ENCODE assay signal across 8 mouse cellular contexts in the genomic region with DNA sequence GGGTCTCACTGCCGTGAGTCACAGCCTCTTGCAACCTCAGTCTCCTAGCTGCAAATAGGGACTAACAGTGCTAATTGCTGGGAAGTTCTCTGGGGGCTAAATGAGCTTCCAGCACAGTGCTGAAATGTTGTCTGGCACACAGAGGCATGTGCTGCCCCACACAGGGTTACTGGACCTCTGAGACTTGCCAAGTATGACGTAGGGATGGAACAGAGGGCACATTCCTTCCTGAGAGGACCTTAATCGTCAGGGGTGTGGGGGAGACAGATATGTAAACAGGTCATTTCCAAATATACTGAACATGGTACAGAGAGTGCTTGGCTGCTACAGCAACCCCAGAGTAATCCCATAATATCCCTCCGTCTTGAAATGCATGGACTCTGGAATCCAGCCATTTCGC. TPM values are rescaled to one million over a fixed set of nuclear protein-coding genes. Genes with fewer than 3 reads are reported as not detected.
DNase-seq lines count a peak whose midpoint lies in the region; ATAC-seq and TF ChIP-seq lines count a peak whose summit lies in the region.

No protein-coding gene starts in this region.

- peak overlapping the region; percentile 97 for H3K27ac ChIP-seq in heart, embryonic 16.5 days (ENCODE audit: low read length)
- no peak overlapping the region for H3K27ac ChIP-seq in lung, embryonic 14.5 days (ENCODE audit: low read depth)
- no peak overlapping the region for H3K27ac ChIP-seq in hindbrain, embryonic 10.5 days

- peaks cover 38% of the 10 kb centered on the region for H3K4me1 ChIP-seq in heart, embryonic 16.5 days (ENCODE audit: control insufficient read depth, insufficient read depth, low read length)
- H3K4me1 ChIP-seq in lung, embryonic 14.5 days (ENCODE audit: insufficient read depth), result peaks cover 4% of the 10 kb centered on the region
- peaks cover 6% of the 10 kb centered on the region for H3K4me1 ChIP-seq in hindbrain, embryonic 10.5 days (replicated peaks)

- no peak overlapping the region for H3K4me2 ChIP-seq in heart, embryonic 16.5 days (ENCODE audit: low read depth, low read length)
- no peak overlapping the region for H3K4me2 ChIP-seq in lung, embryonic 14.5 days

- H3K36me3 ChIP-seq in heart, embryonic 16.5 days (ENCODE audit: control insufficient read depth, insufficient read depth), result no peaks in the 10 kb centered on the region
- H3K36me3 ChIP-seq in lung, embryonic 14.5 days (ENCODE audit: insufficient read depth), result no peaks in the 10 kb centered on the region
- no peaks in the 10 kb centered on the region for H3K36me3 ChIP-seq in hindbrain, embryonic 10.5 days

- peak; percentile 36 for DNase-seq in gastrocnemius, adult 18-20 months (ENCODE audit: low spot score)
- DNase-seq in gastrocnemius, adult 8-10 months (ENCODE audit: low spot score in 2 of 2), result no peak
- peak; percentile 87 for DNase-seq in Muller cell, postnatal 12 days (ENCODE audit: inconsistent ontology term)
- peak; percentile 53 for DNase-seq in lung, embryonic 14.5 days
- no peak for DNase-seq in hindbrain, embryonic 10.5 days (ENCODE audit: low spot score)
- no peak for DNase-seq in layer of hippocampus, postnatal 25 days (ENCODE audit: extremely low spot score in 1 of 2, low spot score in 1 of 2)
- no peak for DNase-seq in thymus, postnatal 10 days (ENCODE audit: low spot score in 2 of 2)

- WGBS in heart, embryonic 16.5 days, result 25% methylated on average over 5 of the region's 5 CpGs
- WGBS in lung, embryonic 14.5 days, result 50% methylated on average over 5 of the region's 5 CpGs
- WGBS in hindbrain, embryonic 10.5 days, result 82% methylated on average over 5 of the region's 5 CpGs

- H3K9me3 ChIP-seq in heart, embryonic 16.5 days (replicated peaks; ENCODE audit: control insufficient read depth, low read length), result no peaks in the 10 kb centered on the region
- no peaks in the 10 kb centered on the region for H3K9me3 ChIP-seq in lung, embryonic 14.5 days (ENCODE audit: low read depth, low read length)
- no peaks in the 10 kb centered on the region for H3K9me3 ChIP-seq in hindbrain, embryonic 10.5 days

- ATAC-seq in heart, embryonic 16.5 days (replicated peaks; ENCODE audit: extremely low read depth, insufficient read depth, low FRiP score), result peak; percentile 90
- peak; percentile 57; the same call in 1 of the 2 replicates for ATAC-seq in lung, embryonic 14.5 days (ENCODE audit: insufficient read depth)

- no peaks in the 10 kb centered on the region for H3K27me3 ChIP-seq in heart, embryonic 16.5 days (ENCODE audit: control insufficient read depth, insufficient read depth, low read length)
- H3K27me3 ChIP-seq in lung, embryonic 14.5 days (ENCODE audit: insufficient read depth, low read length), result no peaks in the 10 kb centered on the region
- H3K27me3 ChIP-seq in hindbrain, embryonic 10.5 days (ENCODE audit: insufficient read depth, poor library complexity, severe bottlenecking), result peaks cover 2% of the 10 kb centered on the region; the same call in 1 of the 2 replicates

- H3K9ac ChIP-seq in heart, embryonic 16.5 days (ENCODE audit: low read length), result peak overlapping the region; percentile 48; the same call in 1 of the 2 replicates
- H3K9ac ChIP-seq in lung, embryonic 14.5 days, result no peak overlapping the region

- H3K4me3 ChIP-seq in heart, embryonic 16.5 days (ENCODE audit: low read length), result no peak overlapping the region
- no peak overlapping the region for H3K4me3 ChIP-seq in lung, embryonic 14.5 days (ENCODE audit: low read depth, low read length)
- no peak overlapping the region for H3K4me3 ChIP-seq in hindbrain, embryonic 10.5 days

- no peak for TF ChIP-seq CTCF in lung, embryonic 14.5 days (IDR thresholded peaks at IDR 0.05; ENCODE audit: low read depth)

RNA-seq across cellular contexts. Expression of a gene that starts 5.9 kb away (rescaled TPM):
- total RNA-seq in gastrocnemius, adult 18-20 months (2021), result 100 to 1,000 TPM; 317 to 516 TPM
- 100 to 1,000 TPM; 295 to 383 (median 326) TPM for total RNA-seq in gastrocnemius, adult 8-10 months (2022)
- polyA plus RNA-seq in heart, embryonic 16.5 days (2015; fragmentation: Nextera tagmentation; extraction: Ambion mirVana), result 2,779 and 2,782 TPM in 2 replicates
- 629 and 635 TPM in 2 replicates for polyA plus RNA-seq in lung, embryonic 14.5 days (2014; fragmentation: Nextera tagmentation; extraction: Ambion mirVana)
- polyA plus RNA-seq in hindbrain, embryonic 10.5 days (2016; fragmentation: Nextera tagmentation; extraction: Ambion mirVana), result 429 and 446 TPM in 2 replicates
- total RNA-seq in layer of hippocampus, postnatal 25 days (2021), result 10 to 100 TPM; 62.2 to 67.0 TPM

Comparison
In these comparisons a context has a peak if more than half of its experiments do, and no peak if none do; other contexts are left out.
1. DNase-seq: peak in gastrocnemius, adult 18-20 months (single experiment), Muller cell, postnatal 12 days (single experiment) and lung, embryonic 14.5 days (single experiment); none in gastrocnemius, adult 8-10 months (0 of 2), hindbrain, embryonic 10.5 days (single experiment), layer of hippocampus, postnatal 25 days (0 of 2) and thymus, postnatal 10 days (0 of 2).
2. RNA of a gene that starts 5.9 kb away (total RNA-seq): 317 to 516 TPM in gastrocnemius, adult 18-20 months and 295 to 383 TPM in gastrocnemius, adult 8-10 months; 62.2 to 67.0 TPM in layer of hippocampus, postnatal 25 days; every median in the first group is over 4 times any median in the second.